Mouse (Mus musculus) urinary bladder, postnatal 36 days (tissue): ENCODE measurements around the gene Plcl1.

Experiments used
- DNase-seq, 2 experiments: peaks; one replicate each; pipeline ENCODE4 v3.0.0; 2022; ENCODE audit warnings: low spot score in 2 of 2, mixed read lengths in 1 of 2

The Plcl1 gene

DNA sequence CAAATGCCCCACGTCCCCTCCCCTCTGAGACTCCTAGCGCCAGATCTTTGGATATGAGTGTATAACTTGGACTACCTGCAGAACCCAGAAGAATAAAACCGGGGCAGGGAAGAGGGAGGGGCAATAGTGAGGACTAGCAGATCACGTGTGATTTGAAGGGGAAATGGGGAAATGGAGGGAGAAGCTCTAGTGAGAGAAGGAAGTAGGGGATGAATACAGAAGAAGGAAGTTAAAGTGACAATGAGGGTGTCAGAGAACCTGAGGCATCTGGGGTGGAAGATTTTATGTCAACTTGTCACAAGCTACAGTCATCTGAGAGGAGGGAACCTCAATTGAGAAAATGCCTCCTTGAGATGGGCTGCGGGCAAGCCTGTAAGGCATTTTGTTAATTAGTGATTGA is 119.4 kb downstream of the Plcl1 start:
- no peak for DNase-seq

DNA sequence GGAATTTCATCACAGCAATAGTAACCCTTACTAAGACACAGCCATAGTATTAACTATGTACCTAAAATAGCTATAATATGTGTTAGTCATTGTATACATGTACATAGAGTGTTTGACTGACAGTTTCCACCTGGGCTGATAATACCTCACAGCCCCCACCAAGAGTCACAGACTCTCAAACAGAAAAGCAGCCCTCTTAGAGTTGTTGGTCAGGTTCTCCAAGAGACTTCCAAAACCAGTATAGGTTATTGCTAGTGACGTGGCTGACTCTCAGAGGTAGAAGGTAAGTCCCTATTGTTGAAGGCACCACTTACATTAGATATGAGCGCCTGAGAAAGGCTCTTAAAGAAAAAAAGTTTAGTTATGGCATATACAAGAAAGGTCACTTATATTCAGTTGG is 120.0 kb downstream of the Plcl1 start:
- no peak for DNase-seq

DNA sequence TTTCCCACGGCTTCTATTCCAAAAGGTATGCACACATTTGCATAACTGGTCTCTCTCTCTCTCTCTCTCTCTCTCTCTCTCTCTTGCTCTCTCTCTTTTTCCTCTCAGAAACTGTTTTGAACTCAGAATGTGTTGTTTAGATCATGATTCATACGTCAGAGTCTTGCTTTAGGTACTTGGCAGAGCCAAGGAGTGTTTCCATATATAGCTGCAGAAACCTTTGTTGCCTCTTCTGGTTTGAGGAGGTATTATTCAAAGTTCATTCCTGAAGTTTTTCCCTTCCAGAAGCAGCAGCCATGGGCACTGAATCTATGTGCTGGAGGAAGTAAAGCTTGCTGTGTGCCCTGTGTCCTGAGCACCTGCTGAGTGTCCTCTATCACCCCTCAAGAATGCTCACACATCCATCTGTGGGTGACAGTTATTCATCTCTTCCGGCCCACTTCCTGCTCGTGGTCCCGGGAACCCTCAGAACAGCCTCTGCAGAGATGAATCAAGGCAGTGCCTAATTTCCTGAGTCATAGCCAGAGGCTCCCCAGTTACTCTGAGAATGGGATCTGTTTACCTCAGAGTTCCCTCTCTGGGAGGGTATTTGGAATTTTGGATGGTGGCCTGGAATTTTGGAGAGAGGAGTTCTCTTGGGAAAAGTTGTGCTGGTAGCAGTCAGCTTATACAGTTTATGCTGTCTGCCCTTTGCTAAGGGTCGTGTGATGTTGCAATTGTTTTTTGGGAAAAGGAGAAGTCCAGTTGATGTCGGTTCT is 123.0 kb downstream of the Plcl1 start:
- peak in 1 of 2 experiments; percentile 20 for DNase-seq

DNA sequence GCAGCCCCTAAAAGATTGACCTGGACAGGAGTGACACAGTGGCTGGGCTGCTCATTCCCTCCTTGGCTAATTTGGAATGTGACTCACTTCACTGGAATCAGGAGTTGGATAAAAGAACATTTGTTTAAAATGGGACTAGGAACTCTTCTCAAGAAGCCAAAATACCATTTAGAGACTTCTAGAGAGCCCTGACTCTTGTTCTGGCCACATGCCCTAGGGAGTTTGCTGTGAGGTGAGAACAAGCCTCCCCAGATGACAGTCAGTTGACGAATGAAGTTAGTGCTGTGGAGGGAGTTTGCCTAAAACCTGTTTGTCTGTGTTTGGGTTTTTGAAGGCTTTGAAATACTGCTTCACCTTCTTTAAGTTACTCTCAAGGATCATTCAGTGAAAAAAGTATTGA is 128.1 kb downstream of the Plcl1 start:
- no peak for DNase-seq

DNA sequence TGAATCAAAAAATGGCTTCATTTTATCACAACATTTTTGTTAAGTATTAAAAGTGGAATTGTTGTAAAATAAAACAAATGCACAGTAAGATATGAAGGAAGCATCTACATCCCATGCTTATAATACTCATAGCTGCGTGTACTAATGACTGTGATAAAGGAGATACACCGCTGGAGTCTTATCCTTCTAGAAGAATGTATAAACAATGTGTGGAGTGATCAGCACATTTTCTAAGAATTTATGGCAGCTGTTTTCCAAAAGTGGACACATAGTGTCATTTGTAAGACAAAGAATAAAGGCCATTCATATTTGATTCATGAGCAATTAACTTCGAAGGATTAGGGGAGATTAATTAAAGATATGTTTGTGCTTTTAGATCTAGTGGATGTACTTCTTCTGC is 148.7 kb downstream of the Plcl1 start:
- no peak for DNase-seq

DNA sequence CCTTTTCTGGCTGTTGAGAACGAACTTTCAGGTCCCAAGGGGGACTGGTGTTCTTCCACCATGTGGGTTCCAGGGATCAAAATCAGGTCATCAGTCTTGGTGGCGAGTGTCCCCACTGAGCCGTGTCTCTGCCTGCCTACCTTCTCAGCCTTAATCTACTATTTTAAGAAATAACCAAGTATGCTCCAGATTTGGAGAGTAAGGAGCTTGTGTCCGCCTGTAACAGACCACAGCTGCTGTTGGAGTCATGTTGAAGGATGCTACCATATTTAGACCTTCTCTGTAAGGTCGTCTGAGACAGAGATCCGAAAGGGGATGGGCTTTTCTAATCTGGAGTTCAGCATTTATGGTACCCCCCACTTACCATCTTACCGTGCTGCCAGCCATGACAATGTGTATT is 152.2 kb downstream of the Plcl1 start:
- DNase-seq, result no peak

DNA sequence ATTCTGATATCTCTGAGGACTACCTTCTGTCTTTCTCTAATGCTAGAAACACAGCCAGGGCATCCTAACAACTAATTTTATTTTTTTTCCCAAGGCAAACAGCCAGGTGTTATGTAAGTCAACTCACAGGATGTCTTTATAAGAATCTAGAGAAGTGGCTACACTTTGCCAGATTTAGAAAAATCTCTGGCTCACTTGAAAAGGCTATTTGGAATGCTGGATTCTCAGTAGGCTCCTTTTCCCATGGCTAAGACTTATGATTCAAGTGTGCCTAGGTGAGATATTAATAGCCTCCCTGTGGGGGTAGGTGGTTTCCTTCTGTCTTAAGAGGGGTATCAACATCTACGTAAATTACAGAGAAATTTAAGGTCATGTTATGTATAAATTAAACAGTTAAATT is 152.7 kb downstream of the Plcl1 start:
- DNase-seq, result no peak

DNA sequence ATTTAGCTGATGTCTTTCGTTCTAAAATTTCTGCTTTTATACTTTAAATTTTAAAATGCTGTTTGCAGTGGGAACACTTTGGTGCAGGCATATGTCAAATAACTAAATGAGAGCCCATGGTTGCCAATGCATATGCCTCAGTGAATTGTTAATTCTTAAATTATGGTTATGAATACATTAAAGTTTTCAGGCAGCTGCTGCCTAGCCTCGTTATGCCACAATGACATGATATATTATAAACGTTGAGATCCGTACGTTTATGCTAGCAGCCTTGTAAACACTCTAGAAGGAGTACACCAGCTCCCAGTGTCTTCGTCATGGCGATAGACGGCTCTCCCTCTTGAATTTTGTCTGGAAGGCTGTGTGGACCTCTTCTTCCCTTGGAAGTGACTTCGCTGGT is 154.3 kb downstream of the Plcl1 start:
- DNase-seq, result no peak

DNA sequence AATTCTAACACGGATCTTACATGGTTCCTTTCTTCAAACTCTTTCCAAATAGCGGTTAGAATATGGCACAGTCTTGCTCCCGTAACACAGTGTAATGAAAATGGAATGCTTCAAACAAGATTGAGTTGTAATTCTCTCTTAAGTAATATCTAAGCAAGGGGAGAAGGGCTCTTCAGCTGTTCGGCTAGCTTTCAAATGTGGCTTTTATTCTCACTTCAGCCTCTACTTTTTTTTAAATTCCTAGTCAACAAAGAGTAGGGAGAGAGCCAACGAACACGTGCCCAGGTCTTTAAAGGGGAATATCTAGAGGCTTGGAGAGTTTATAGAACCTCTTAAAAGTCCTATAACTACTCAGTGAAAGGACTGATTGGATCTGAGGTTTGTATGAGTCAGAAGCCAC is 160.2 kb downstream of the Plcl1 start:
- no peak for DNase-seq

DNA sequence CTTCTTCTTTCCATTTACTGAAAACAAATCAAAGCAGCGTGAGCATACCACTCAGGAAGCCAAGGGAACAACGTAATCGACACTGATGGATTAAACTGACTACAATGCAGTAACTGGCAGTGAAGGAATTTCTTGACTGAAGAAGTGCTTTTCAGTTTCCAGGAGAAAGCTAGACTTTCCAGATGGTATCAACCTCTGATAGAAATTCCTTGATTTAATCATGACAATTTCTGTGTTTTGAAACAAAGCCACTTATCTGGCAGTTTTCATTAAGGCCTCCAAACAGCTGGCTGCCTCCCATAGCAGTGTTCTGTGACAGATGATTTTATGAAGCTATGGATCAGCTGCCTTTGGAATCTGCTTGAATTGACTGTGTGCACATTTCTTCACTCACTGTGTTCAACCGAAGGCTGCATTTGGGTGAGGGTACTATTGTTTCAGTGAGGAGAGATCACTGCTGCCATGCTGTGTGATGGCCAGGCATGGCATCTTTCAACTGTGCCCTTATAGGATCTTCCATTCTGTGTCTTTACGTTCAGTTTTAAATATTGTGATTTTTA is 162.2 kb downstream of the Plcl1 start:
- no peak for DNase-seq

DNA sequence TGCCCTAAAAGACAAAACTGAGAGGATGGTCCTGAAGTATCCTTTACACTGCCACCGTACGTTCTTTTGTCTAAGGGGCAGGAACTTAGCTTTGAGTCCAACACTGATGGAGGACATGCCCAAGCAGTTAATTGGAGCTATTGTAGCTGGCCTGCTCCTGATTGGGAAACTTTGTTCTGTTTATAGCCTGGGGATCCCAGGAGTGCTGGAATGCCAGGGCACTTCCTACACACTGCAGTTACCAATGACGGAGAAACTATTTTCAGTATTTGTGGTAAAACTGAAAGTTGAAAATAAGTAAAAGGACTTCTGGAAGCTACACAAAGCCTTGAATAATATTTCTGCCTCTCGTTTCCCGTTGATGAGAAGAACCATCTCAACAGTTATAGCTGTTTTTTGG is 164.5 kb downstream of the Plcl1 start:
- DNase-seq, result no peak

DNA sequence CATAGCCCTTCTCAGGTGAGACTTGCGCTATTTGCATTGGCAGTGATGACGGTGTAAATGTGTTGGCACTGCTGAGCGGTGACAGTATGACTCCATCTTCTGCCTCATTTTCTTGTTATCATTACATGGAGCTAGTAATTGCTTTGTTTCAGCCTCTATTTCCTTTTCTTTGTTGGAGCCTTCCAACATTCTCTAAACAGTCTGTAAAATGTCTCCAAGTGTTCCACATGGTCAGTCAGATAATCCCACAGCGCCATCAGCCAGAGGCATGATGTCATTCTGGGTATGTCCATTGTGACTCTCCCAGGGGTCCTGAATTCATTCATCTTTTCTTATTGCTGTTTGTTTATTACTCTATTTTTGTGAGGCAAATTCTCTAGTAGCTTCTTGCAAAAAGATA is 165.7 kb downstream of the Plcl1 start:
- DNase-seq, result no peak

DNA sequence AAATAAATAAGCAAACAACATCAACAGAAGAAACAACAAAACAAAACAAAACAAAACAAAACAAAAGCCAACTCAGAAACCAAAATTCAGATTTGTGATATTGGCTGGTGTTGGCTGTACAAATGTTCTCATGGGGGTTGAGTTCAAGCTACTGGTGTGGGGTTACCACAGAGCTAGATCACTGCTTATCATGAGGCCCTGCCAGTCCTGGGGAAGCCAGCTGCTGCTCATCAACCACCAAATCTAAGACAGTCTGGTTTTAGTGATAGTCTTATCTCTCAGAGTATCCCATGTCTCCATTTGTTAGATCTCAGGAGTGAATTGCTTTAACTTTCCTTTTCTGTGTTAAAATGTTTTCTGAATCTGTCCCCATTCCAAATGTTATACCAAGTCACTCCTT is 166.5 kb downstream of the Plcl1 start:
- DNase-seq, result no peak

DNA sequence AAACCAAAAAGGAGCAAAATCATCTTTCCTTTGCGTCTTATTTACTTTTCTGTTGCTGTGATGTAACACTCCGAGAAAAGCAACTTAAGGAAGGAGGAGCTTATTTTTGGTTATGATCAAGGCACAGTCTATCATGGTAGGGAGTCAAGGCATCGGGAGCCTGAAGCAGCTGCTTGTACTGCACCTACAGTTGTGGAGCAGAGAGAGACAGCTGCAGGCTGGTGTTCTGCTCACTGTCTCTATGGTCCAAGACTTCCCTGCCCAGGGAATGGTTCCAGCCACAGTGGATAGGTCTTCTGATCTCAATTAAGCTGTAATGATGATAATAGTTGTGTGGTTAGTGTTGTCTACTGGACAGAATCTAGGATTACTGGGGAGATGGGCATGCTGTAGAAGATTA is 166.9 kb downstream of the Plcl1 start:
- no peak for DNase-seq

DNA sequence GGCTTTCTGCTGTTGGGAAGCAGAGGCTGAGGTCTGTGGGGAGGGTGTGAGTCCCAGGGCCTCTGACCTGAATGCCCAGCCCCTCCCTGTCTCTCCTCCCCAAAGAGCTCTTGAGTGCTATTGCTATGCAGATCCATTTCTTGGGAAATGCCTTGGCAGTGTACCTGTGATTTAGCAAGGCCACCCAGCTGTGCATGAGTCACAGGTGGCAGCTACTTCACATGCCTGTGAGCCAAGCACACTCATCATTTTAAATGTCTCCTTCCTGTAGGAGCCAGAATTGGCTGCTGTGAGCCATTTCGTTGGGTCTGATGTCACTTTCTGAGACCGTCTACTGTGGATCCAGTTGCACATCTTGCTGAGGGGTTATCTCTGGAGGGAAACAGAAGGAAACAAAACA is 170.2 kb downstream of the Plcl1 start:
- peak; percentile 29 to 71 for DNase-seq

DNA sequence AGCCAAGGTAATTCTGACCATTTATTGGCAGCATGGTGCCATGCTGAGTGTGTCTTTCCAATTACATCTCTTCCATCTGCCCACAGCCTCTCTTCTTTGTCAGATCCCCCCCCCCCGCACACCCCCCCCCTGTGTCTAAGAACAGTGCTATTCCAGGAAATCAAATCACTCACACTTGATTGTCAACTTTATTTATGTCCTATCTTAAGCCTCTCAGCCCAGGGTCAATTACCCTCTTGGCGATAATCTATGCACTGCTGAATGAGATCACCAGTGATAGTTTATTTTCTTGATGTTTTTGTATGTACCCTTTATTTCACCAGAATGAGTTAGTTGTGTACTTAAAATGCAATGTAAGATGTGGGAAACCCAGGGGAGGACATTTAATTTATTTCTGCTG is 176.0 kb downstream of the Plcl1 start:
- DNase-seq, result no peak

DNA sequence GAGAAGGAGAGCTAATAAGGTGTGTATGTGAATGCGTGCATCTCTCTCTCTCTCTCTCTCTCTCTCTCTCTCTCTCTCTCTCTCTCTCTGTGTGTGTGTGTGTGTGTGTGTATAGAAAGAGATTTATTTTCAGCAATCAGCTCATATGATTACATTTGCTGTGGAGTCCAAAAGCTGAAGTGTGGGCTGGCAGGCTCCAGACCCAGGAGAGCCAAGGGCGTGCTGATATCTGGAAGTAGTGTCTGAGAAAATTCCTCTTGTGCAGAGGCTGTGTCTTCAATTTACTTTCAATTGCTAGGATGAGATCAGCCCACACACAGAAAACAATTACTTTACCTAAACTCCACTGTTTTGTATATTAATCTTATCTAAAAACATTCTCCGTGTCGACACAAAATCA is 179.7 kb downstream of the Plcl1 start:
- DNase-seq, result peak in 1 of 2 experiments; percentile 27

DNA sequence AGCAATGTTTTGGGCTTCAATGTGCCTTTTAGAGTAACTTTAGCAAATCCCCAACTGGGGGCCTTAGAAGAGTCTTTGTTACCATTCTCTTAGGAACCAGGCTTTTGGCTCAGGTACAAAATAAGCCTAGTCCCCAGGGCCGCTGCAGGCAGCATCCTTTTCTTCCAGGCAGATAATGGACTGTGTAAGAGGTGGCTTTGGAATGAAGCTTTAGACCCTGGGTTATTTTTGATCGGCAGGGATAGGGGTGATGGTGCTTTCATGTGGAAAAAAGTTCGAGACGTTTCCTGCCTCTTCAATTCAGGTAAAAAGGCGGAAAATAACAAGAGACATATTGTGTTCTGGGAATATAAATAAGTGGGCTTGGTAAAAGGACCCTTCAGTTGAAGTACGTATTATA is 182.4 kb downstream of the Plcl1 start:
- DNase-seq, result no peak

DNA sequence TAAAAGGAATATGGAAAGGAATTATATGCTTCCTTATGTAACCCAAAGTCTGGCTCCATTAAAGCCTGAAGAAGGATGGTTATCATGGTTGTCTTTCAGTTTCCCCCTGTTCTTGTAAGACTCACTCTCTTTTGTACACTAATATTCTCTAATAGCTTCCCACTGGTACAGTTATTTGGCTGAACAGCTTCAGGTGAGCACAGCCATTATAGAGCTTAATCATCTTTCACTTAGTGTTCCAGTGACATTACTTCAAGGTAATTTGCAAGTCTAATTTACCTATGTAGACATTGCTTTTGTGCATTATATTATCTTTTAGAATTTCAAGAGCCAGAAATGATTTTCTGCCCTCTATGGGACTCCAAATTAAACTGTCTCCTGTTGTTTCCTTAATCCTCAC is 184.3 kb downstream of the Plcl1 start:
- no peak for DNase-seq

DNA sequence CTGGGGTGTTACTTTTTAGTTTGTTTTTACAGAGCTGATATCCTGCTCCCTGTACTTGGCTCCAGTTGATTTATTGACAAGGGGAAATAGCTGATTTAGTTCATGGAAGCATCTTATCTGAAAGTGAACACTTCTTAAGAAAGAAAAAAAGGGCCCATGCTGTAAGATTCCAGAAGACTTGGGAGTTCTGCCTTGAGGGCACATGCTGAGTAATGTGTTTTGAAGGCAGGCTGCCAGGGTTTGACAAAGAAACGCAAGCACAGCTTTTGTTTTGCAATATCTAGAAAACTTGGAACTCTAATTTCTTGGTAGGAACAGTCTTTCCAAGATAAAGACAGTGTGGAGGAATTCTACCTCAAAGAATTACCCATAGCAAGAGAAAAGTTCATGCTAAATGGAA is 194.8 kb downstream of the Plcl1 start:
- peak in 1 of 2 experiments; percentile 65 for DNase-seq

DNA sequence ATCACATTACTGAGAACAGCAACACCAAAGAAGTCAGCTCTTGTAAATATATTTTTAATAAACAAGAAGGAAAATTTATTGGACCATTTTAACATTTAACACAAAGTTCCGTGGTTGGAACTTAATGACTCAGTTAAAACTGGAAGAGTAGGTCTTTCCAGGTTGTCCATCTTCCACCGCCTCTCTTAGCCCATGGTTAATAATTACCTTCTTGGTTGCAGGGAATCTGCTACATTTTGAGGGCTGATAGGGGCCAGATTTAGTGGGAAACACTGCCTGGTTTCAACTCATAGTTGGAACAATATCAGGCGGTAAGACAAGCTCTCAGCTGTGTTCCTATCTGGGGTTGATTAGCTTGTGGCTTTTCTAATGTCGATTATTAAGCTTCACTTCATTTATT is 198.9 kb downstream of the Plcl1 start:
- no peak for DNase-seq

DNA sequence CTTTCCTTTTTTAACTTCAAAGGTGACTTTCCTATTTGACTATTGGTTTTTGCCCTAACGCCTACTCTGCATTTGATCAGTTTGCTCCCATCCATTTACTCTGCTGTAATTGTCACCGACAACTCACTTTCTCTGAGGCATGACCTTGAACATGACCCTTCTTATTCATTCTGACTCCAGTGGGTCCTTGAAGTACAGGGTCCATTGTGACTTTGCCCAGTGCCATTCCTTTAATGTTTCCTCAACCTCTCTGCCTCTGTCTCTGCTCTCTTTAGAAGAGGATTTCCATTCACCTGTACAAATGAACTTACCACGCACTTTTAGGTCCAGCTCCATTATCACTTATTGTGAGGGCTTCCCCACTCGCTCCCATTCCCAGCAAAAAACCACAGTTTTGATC is 199.7 kb downstream of the Plcl1 start:
- no peak for DNase-seq

DNA sequence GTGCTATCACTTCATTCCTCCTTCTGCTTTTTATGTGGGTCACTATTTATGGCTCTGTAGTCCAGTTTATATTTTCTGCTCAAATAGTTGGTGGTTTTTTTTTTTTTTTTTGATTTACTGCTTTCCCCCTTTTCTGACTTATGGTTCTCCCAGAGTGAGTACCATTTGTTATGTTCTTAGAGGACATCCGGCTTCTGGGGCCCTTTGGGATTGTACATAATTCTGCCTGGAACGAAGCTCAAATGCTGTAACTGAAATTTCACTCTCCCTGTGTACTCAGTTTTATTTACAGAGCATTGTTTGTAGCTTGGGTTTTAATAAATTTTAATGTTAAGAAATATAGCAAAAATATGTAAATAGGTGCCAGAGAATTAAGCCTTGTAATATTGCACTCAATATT is 200.2 kb downstream of the Plcl1 start:
- DNase-seq, result no peak

DNA sequence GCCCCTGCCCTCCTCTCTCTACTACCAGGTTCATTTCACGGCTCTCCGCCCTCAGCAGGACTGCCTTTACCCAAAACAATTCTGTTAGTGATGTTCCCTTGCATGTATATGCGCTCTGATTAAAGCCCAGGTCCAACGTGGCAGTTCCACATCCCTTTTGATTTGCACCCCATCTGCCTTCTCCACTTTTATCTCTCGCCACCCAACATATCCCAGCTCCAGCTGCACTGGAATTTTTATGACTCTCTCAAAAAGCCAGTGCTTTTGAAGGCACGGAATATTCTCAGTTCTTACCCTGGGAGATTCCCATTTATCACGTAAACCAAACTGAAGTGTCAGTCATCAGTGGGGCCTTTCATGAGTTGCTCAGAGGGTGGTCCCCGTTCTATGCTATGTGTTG is 200.7 kb downstream of the Plcl1 start:
- no peak for DNase-seq
